Mouse (Mus musculus) embryonic fibroblast, embryonic 13.5 days (primary cell): ENCODE measurements around the gene Tfb2m.

Experiments used
- CTCF ChIP-seq: IDR thresholded peaks from 2 replicates; pipeline ENCODE4 v1.5.1; 2011; ENCODE audit warnings: mild to moderate bottlenecking, control low read depth, low read length, moderate library complexity, borderline replicate concordance; ENCODE audit not compliant: insufficient read depth
- POLR2A ChIP-seq: IDR thresholded peaks from 2 replicates; pipeline ENCODE4 v1.6.1; 2011; ENCODE audit warnings: low read depth, mild to moderate bottlenecking, control low read depth, low read length, moderate library complexity

- TF ChIP-seq POLR2A = no peak
- no peak for TF ChIP-seq CTCF
Observed at GRCm38 (mm10) chr1:179485784-179486540, 60.1 kb downstream of the Tfb2m start.
